Mouse (Mus musculus) kidney, embryonic 14.5 days (tissue): ENCODE data around the gene Fam184a. TPM values are rescaled to one million over a fixed set of nuclear protein-coding genes. Genes with fewer than 3 reads are reported as not detected.

Experiments used
- ATAC-seq: fragments of 200-750 bp; cut with Nextera tagmentation; 2 replicates; pipeline ENCODE4 v1.8.0; 2017; ENCODE audit warnings: moderate number of reproducible peaks, mild to moderate bottlenecking, moderate TSS enrichment, moderate library complexity; ENCODE audit not compliant: low FRiP score, low TSS enrichment
- H3K27ac ChIP-seq: fragments of 300-500 bp; sonication (generic); 2 replicates; pipeline ENCODE4 v1.5.1; 2014; ENCODE audit warnings: low read depth, mild to moderate bottlenecking, low read length, moderate library complexity, mixed read lengths
- H3K27me3 ChIP-seq: fragments of 300-500 bp; sonication (generic); 2 replicates; pipeline ENCODE4 v1.6.1; 2014; ENCODE audit warnings: mild to moderate bottlenecking, low read length; ENCODE audit not compliant: control insufficient read depth, insufficient read depth
- H3K36me3 ChIP-seq: fragments of 300-500 bp; sonication (generic); 2 replicates; pipeline ENCODE4 v1.6.1; 2014; ENCODE audit warnings: low read length, mixed read lengths; ENCODE audit not compliant: control insufficient read depth, insufficient read depth
- H3K4me1 ChIP-seq: fragments of 300-500 bp; sonication (generic); 2 replicates; pipeline ENCODE4 v1.6.1; 2014; ENCODE audit warnings: low read length, mixed read lengths; ENCODE audit not compliant: control insufficient read depth, insufficient read depth
- H3K4me2 ChIP-seq: fragments of 300-500 bp; sonication (generic); replicated peaks from 2 replicates; pipeline ENCODE4 v1.6.1; 2014; ENCODE audit warnings: low read depth, mild to moderate bottlenecking, low read length
- H3K4me3 ChIP-seq: fragments of 300-500 bp; sonication (generic); 2 replicates; pipeline ENCODE4 v1.5.1; 2014; ENCODE audit warnings: mild to moderate bottlenecking, low read length
- H3K9ac ChIP-seq: fragments of 300-500 bp; sonication (generic); 2 replicates; pipeline ENCODE4 v1.6.1; 2014; ENCODE audit warnings: low read depth, mild to moderate bottlenecking, low read length, moderate library complexity
- H3K9me3 ChIP-seq: fragments of 300-500 bp; sonication (generic); 2 replicates; pipeline ENCODE4 v1.6.1; 2016; ENCODE audit warnings: low read length; ENCODE audit not compliant: control insufficient read depth
- WGBS: fragments of 180-500 bp; shearing (Covaris S2); extraction: QIAGEN DNeasy Blood & Tissue Kit; methylation state at CpG from one replicate; pipeline ENCODE4 v1.1.7; 2014; 5-methylcytosine and 5-hydroxymethylcytosine counted together
- polyA plus RNA-seq: library from polyadenylated mRNA; unstranded; fragments of >200 nt; fragmentation: Nextera tagmentation; extraction: Ambion mirVana; gene quantifications from 2 replicates; pipeline ENCODE4 v1.2.1, GENCODE M21; 2014

Gene Fam184a
- polyA plus RNA-seq, 1 experiment from 2014 or later, result 9.1 TPM

GRCm38 (mm10) chr10:53725301-53725700 lies 25.6 kb downstream of the Fam184a start:
- Histone ChIP-seq H3K9me3 (no peaks in the 10 kb centered on the region), H3K36me3 (no peaks in the 10 kb centered on the region), H3K4me2 (no peak overlapping the region), H3K4me1 (0 out of 2 replicates have a peak, but pooled peaks cover 5% of the 10 kb centered on the region), H3K9ac (no peak overlapping the region), H3K4me3 (no peak overlapping the region), H3K27ac (no peak overlapping the region), H3K27me3 (no peaks in the 10 kb centered on the region)
- no peak for ATAC-seq
- 21% methylated on average over 2 of the region's 2 CpGs for WGBS

DNA sequence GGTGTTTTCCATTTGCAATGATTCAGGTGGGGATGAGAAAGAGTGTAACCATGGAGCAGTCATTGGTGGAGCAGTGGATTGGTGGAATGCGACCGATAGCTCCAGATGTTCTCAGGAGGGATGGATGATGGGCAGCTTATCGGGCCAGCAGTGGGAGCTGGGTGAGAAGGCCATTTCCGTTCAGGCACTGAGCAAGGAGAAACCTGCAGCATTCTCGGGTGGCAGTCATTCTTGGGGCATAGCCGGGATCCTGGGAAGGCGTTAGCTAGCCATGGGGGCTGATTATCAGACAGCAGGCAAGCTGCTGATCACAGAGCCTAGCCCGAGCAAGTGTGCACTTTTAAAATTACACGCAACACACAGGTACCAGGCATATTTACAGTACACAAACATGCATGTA lies 46.4 kb downstream of the Fam184a start:
- Histone ChIP-seq H3K27me3 (no peaks in the 10 kb centered on the region), H3K4me2 (no peak overlapping the region), H3K9me3 (no peaks in the 10 kb centered on the region), H3K4me1 (no peaks in the 10 kb centered on the region), H3K27ac (no peak overlapping the region), H3K4me3 (no peak overlapping the region), H3K9ac (no peak overlapping the region), H3K36me3 (no peaks in the 10 kb centered on the region)
- 94% methylated on average over 9 of the region's 9 CpGs for WGBS
- no peak for ATAC-seq

DNA sequence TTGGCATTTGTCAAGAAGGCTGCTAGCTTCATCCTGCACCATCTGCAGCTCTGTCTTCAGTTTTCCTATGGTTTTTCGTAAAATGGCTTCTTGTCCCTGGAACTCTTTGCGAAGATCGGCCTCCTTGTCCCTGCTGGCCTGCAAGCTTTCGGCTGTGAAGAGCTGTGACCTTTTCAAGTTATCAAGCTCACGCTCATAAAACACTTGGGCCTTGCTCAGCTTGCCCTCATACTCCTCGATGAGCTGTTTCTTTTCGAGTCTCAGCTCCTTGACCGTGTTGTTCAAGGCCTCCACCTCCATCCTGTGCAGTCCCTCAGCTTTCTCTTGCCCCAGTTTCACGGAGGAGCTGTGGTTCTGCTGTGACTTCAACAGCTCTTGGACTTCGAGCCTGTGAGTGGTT lies 52.4 kb downstream of the Fam184a start:
- WGBS, result 84% methylated on average over 10 of the region's 10 CpGs

GRCm38 (mm10) chr10:53694757-53695156 lies 56.2 kb downstream of the Fam184a start:
- ATAC-seq, result no peak
- no peaks in the 10 kb centered on the region for H3K36me3 ChIP-seq
- no peaks in the 10 kb centered on the region for H3K9me3 ChIP-seq
- H3K4me1 ChIP-seq, result no peaks in the 10 kb centered on the region
- no peaks in the 10 kb centered on the region for H3K27me3 ChIP-seq
- H3K27ac ChIP-seq, result no peak overlapping the region
- WGBS, result 65% methylated on average over 5 of the region's 5 CpGs
- no peak overlapping the region for H3K4me3 ChIP-seq
- H3K9ac ChIP-seq, result no peak overlapping the region
- H3K4me2 ChIP-seq, result no peak overlapping the region

More for the DNA sequence above, 52.4 kb downstream of the Fam184a start:
- Histone ChIP-seq H3K27ac (no peak overlapping the region), H3K27me3 (no peaks in the 10 kb centered on the region), H3K4me3 (no peak overlapping the region), H3K4me2 (no peak overlapping the region), H3K9me3 (no peaks in the 10 kb centered on the region), H3K36me3 (no peaks in the 10 kb centered on the region), H3K4me1 (no peaks in the 10 kb centered on the region), H3K9ac (no peak overlapping the region)
- ATAC-seq, result no peak

DNA sequence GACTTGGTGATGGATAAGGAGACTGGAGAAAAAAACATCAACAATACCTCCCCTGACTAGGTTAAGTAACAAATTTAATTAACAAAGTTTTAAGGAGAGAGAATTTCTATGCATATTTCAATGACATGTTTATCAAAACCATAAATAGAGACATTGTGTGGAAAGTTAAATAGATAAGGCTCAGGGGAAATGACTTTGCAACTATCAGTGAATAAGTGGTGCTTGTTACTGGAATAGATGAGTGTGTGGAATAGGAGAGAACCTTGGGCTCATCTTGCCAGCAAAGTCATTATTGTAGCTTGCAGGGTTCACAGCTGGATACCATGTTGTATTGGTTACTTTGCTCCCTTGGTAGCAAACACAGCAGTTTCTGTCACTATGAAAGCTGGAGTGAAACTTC lies 59.7 kb downstream of the Fam184a start:
- Histone ChIP-seq H3K9ac (no peak overlapping the region), H3K27me3 (no peaks in the 10 kb centered on the region), H3K4me2 (no peak overlapping the region), H3K9me3 (no peaks in the 10 kb centered on the region), H3K27ac (no peak overlapping the region), H3K4me1 (no peaks in the 10 kb centered on the region), H3K4me3 (no peak overlapping the region), H3K36me3 (no peaks in the 10 kb centered on the region)
- no peak for ATAC-seq

- WGBS, result 72% methylated on average over 4 of the region's 4 CpGs
- Histone ChIP-seq H3K4me1 (no peaks in the 10 kb centered on the region), H3K9me3 (no peaks in the 10 kb centered on the region), H3K27ac (no peak overlapping the region), H3K27me3 (no peaks in the 10 kb centered on the region), H3K36me3 (no peaks in the 10 kb centered on the region), H3K4me2 (no peak overlapping the region), H3K4me3 (no peak overlapping the region), H3K9ac (no peak overlapping the region)
- 0 out of 2 replicates have a peak, but pooled peaks have one; percentile 57 for ATAC-seq
These were observed 61.9 kb downstream of the Fam184a start for GRCm38 (mm10) chr10:53688952-53689584.

DNA sequence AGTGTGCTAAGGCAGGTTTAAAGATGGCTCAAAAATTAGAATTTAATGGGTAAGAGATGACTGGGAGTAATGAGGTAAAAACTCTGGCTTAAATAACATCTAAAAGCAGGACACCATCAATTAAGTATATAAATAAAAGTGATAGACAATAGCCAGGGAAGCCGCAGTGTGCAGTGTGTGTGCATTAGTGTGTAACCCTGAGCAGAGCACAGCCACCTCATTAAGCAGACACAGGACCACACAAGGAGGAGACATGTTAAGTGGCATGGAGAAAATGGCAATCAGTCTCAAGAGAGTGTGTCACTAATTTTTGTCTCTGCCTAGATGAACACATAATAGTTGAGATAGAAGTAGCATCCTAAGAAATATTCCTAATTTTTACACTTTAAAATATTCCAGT lies 62.4 kb downstream of the Fam184a start:
- no peak overlapping the region for H3K9ac ChIP-seq
- H3K4me2 ChIP-seq, result no peak overlapping the region
- no peak overlapping the region for H3K27ac ChIP-seq
- 19% methylated on average over 1 of the region's 1 CpGs for WGBS
- H3K36me3 ChIP-seq, result no peaks in the 10 kb centered on the region
- no peaks in the 10 kb centered on the region for H3K4me1 ChIP-seq
- H3K27me3 ChIP-seq, result no peaks in the 10 kb centered on the region
- no peaks in the 10 kb centered on the region for H3K9me3 ChIP-seq
- ATAC-seq, result peak; percentile 82; the same call in 1 of the 2 replicates
- no peak overlapping the region for H3K4me3 ChIP-seq

DNA sequence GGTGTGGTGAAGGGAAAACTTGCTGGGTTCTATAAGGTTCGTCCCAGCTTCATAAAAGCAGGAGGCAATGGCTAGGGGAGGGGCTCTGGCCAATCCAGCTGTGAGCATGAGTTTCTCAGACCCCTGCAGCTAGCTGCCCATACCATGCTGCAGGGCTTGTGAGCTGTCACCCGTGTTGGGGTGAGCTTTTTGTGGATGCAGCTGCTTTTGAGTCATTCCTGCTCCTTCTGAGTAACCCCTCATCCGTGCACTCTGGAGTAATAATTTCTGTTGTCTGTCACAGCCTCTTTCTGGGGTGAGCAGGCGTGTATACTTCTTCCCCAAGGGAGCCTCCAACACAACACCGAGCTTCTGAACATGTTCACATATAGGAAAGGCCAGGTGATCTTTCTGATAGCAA lies 63.0 kb downstream of the Fam184a start:
- peak; percentile 47; the same call in 1 of the 2 replicates for ATAC-seq
- Histone ChIP-seq H3K27me3 (no peaks in the 10 kb centered on the region), H3K4me3 (no peak overlapping the region), H3K9ac (no peak overlapping the region), H3K9me3 (no peaks in the 10 kb centered on the region), H3K4me2 (no peak overlapping the region), H3K4me1 (no peaks in the 10 kb centered on the region), H3K27ac (no peak overlapping the region), H3K36me3 (no peaks in the 10 kb centered on the region)
- 27% methylated on average over 5 of the region's 5 CpGs for WGBS

DNA sequence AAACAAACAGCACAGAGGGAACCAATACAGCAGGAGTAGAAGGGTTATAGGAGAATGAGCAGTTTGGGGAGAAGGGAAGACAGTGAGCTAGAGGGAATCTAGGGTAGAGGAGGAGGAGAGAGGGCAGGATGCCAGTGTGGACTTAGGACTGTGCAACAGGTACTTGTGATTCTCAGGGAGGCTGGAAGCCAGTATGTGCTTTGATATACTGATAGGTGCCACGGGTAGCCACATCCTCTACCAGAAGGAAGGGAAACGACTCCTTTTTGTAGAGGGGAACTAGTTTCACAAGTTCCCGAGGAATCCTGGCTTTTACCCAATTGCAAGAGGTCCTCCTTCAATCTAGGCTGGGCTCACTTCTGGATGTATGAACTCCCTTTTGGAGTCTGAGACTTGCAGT lies 65.1 kb downstream of the Fam184a start:
- no peak overlapping the region for H3K27ac ChIP-seq
- no peaks in the 10 kb centered on the region for H3K9me3 ChIP-seq
- H3K9ac ChIP-seq, result no peak overlapping the region
- H3K4me2 ChIP-seq, result no peak overlapping the region
- H3K4me3 ChIP-seq, result no peak overlapping the region
- no peaks in the 10 kb centered on the region for H3K4me1 ChIP-seq
- H3K36me3 ChIP-seq, result no peaks in the 10 kb centered on the region
- WGBS, result 60% methylated on average over 3 of the region's 3 CpGs
- no peak for ATAC-seq
- H3K27me3 ChIP-seq, result no peaks in the 10 kb centered on the region
